Mouse (Mus musculus): ENCODE results near the gene Fancc.

DNA sequence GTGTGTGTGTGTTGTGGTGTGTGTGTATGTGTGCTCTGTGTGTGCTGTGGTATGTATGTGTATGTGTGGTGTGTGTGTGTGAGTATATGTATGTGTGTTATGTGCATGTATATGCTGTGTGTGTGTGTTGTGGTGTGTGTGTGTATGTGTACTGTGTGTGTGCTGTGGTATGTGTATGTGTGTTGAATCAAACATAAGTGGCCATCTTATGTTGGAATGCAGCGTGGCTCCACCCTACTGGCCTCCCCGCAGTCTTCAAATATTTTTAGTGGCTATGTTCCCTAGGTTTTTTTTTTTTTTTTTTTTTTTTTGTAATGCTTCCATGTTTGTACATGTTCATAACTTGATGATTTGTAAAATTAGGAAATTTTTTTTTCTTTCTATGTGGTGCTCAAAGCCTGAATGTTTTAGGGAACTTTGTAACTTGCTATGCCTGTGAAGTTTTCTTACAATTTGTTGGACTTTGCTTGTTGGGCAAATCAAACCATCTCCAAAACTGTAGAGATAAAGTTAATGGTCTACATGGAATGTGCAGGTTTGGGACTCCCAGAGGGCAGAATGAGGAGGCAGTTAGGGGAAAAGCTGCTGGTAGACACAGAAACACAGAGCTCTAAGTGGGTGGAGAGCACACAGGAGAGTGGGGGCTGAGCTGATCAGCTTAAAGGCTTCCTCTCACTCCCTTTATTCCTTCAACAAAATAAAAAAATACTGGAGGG lies 244.6 kb downstream of the Fancc start:
- no peak for TF ChIP-seq CTCF (conservative IDR thresholded peaks at IDR 0.05; ENCODE audit: low read length)
- no peak for TF ChIP-seq POU5F1 (IDR thresholded peaks at IDR 0.05; ENCODE audit: borderline replicate concordance, low read length)
